Mouse (Mus musculus) A20 (cell line): Measurements from ENCODE around the gene Dnhd1.

Source experiments
- DNase-seq: peaks from one replicate; pipeline ENCODE4 v3.0.0-alpha.2; 2011; ENCODE audit warnings: low read depth, low spot score

Gene Dnhd1

DNA sequence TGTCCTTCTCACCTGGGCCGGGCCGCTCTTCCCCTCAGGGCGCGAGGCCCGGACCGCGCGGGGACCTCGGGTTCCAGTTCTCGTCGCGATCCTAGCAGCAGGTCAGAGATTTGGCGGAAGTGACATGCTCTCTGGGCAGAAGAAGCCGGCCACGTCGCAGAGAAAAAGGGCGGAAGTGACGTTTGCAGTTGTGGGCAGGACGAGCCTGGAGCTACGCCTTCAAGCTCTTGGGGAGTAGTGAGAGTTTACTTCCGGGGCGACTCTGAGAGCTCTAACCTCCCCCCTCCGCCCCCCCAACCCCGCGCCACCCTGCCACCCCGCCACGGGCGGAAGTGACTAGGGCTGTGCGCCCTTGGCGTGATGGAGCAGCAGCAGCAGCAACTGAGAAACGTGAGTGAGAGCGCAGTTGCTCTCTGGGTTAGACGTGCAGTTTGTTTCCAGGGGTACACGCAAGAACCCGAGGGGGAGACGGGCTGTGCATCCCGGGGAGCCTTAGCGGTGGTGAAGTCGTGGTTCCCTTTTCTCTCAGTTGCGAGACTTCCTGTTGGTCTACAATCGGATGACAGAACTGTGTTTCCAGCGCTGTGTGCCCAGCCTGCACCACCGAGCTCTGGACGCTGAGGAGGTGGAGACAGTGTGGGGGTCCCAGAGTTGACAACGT lies 10.3 kb upstream of the Dnhd1 start, which contains the start of the genes Arfip2 and Gm45799:
TSS of gene Arfip2 (minus strand) at position 184 of the 661 bp plus-strand sequence.
TSS of gene Gm45799 (plus strand) at position 320 of the 661 bp plus-strand sequence.
- peak; percentile 98 for DNase-seq

GRCm38 (mm10) chr7:105640894-105641255 lies 9.8 kb upstream of the Dnhd1 start:
- no peak for DNase-seq

- DNase-seq = peak; percentile 28
Measured at GRCm38 (mm10) chr7:105641936-105642335, 8.7 kb upstream of the Dnhd1 start.

DNA sequence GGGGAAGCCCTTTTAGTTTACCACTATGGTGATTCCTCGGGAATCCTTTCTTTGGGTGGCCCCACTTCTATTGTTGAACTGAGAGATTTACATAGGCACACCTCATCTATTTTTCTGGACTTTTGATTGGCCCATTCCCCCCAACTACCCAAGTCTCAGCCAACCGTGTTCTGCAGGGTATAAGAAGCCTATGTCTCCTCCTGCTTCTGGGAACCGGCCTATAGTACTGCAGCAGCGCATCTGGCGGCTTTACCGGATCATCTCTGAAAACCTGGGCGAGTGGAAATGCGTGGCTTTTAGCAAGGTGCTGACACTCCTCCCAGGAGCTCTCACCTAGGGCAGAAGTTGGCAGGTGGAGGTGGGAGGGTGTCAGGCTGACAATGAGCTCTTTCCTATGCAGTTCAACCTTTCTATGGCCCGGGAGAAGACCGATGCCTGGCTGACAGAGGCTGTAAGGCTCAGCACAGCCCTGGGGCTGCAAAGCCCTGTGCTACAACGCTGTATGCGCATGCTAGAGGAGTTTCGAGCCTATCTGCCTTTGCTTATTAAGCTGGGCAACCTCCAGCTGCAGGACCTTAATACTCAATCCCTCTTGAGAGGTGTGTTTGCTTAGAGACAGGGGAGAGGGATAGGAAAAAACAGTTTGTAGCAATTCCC lies 35.0 kb downstream of the Dnhd1 start:
- no peak for DNase-seq

DNA sequence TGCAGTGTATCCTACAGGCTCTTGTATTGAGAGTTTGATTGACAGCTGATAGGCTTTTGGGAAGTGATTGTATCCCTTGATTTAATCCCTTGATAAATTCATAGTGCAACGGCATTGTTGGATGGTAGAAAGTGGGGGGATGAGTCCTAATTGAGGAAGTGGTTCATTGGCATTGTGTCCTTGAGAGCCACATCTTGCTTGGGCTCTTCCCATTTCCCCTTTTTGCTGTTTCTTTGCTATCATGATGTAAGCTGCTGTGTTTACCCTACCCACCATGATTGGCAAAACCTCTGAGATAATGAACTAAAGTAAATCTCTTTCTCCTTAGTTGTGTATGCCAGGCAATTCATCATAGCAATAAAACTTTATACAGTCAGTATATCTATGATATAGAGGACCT lies 40.2 kb downstream of the Dnhd1 start:
- DNase-seq = peak; percentile 38

DNA sequence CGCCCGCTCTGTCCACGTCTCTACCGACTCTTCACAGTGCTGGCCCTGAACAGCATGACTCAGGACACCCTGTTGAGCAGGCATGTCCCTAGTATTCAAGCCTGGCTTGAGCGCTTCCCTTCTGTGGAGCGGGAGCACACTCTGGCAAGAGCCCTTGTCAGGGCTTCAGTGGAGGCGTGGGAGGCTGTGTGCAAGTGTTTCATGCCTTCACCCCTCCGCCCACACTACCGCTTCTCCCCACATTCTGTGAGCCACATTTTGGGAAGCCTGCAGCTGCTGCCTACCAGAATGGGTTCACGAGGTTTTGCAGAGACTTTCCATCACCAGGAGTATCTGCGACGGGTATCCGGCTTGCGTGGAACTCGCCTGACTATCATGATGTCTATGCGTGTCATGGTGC lies 52.6 kb downstream of the Dnhd1 start:
- DNase-seq = no peak

DNA sequence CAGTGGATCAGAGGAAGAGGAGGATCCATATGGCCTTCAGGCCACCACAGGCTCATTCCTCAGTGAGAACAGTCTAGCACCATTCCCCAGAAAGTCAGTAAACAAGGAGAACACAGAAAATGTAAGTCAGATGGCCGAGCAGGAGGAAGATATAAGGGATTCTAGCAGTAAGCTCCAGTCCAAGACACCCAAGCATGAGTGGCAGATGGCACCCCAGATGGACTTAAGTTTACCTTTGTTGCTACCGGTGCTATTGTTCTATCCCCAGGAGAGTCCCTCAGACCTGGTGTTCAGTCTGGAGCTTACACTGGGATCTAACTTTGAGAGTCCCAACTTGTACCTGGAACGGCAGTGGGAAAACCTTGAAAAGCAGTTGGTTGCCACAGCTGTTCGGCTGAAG lies 53.2 kb downstream of the Dnhd1 start:
- DNase-seq = no peak

GRCm38 (mm10) chr7:105708733-105709132 lies 58.1 kb downstream of the Dnhd1 start:
- no peak for DNase-seq

GRCm38 (mm10) chr7:105715366-105715765 lies 64.7 kb downstream of the Dnhd1 start:
- DNase-seq = peak; percentile 19

GRCm38 (mm10) chr7:105721916-105722315 lies 71.3 kb downstream of the Dnhd1 start:
- DNase-seq = no peak

GRCm38 (mm10) chr7:105726144-105726979 lies 75.7 kb downstream of the Dnhd1 start:
- DNase-seq = peak; percentile 63

- DNase-seq = no peak
Measured at GRCm38 (mm10) chr7:105726980-105727325, 76.3 kb downstream of the Dnhd1 start.

- DNase-seq = no peak
Measured at GRCm38 (mm10) chr7:105728701-105729428, 78.2 kb downstream of the Dnhd1 start.

DNA sequence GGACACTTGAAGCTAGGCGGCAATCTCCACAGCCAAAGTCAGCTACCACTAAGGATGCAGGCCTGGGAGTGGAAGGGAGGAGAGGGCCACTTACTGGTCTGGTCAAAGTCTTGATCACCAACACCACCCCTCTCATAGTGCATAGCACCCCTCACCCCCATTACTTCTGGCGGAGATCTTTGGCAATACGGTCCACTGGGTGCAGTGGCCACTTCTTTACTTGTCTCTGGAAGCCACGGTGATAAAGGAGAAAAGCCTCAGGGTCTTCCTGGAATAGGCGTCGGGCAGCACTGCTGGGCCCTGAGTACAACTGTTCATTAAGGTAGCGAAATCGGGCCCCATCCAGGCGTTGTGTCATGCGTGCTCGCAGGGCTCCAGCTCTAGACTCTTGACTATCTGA lies 83.2 kb downstream of the Dnhd1 start:
- DNase-seq = no peak

- DNase-seq = no peak
Measured at GRCm38 (mm10) chr7:105734826-105735225, 84.2 kb downstream of the Dnhd1 start.

GRCm38 (mm10) chr7:105735464-105735863 lies 84.8 kb downstream of the Dnhd1 start:
- peak; percentile 40 for DNase-seq

DNA sequence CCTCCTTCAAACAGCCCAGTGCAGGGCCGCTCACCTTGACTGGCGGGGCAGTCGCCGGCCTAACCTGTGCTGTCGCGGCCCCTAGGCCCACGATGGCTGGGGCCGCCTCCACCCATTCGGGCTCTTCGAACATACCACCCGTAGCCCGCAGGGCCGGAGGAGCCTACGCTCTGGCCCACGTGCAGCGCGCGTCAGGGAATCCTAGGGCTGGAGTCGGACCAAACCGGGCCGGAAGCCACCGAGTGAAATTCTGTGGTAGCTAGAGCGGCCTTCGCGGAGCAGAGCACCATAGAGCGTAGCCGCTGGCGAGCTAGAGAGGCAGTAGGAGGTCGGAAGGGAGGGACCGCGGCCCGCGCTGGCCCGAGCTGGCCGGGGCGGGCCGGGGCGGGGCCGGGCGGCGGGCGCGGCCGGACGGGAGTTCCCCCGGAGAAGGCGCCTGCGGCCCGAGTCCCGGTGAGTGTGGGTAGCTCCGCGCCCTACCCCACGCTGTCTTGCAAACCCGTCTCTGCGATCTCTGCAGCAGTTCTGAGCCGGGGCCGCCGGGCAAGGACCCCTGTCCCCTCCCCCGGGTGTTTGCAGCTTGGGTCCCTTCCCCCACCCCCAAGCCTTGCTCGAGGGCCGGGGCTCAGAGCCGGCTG lies 85.8 kb downstream of the Dnhd1 start, which contains the start of gene Ilk:
TSS of gene Ilk (plus strand) at position 329 of the 638 bp plus-strand sequence.
- peak; percentile 90 for DNase-seq

- DNase-seq = no peak
Measured at GRCm38 (mm10) chr7:105736911-105737521, 86.4 kb downstream of the Dnhd1 start, which contains the start of gene Rrp8. Gene Rrp8 (minus strand): TSS chr7:105737385.

DNA sequence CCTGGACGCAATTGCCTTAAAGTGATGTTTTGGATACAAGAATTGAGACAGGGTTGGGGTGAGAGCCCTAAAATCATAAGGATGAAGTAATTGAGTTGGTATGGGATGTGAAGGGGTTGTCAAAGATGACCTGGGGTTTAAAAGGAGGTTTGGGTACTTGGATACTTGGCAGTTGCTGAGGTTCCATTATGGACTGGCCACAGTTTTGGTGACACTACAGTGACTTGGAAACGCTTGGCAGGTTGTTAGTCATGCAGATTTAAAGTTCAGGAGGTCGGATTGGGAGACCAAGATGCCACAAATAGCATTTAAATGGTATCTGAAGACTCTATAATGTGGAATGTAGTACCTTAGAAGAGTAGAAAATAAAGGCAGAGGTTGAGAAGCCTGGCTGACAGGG lies 87.0 kb downstream of the Dnhd1 start:
- DNase-seq = no peak

- DNase-seq = no peak
Measured at GRCm38 (mm10) chr7:105738286-105738685, 87.7 kb downstream of the Dnhd1 start.

GRCm38 (mm10) chr7:105738948-105739347 lies 88.3 kb downstream of the Dnhd1 start:
- peak; percentile 45 for DNase-seq
